Mouse (Mus musculus) spleen, postnatal 4 days (tissue): ENCODE measurements around the gene Lsp1.

Experiments
- DNase-seq, 2 experiments: peaks; one replicate each; pipeline ENCODE4 v3.0.0; 2022; ENCODE audit warnings: low spot score in 2 of 2

Gene Lsp1

GRCm38 (mm10) chr7:142476271-142476670 lies 15.7 kb downstream of the Lsp1 start:
- DNase-seq = no peak

DNA sequence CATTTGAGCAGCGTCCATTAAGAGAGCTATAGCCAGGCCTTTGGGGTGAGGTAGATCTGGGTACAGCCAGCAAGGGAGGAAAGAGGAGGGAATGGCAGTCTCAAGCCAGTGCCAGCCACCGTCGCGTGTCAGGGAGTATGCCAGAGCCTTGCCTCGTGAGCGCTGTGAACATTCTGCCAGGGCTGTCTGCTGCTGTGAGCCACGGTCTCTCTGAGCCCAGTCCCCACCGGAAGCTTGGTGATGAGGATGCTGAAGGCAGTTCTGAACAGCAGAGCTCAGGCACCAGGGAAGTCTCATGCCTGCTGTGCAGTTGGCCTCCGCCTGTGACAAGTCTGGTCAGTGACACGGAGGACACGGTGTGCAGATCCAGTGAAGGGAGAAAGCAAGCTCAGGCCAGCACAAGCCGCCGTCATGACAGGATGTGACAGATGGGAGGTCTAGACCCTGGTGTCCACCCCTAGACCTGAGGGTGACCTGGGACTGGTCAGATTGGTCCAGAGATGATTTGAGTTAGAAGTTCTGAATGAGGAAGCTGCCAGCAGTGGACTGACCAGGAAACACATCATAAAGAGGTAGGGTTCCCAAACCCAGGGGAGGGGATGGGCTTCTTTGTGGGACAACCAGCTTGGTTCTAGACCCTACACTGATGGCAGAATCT lies 16.3 kb downstream of the Lsp1 start:
- no peak for DNase-seq

DNA sequence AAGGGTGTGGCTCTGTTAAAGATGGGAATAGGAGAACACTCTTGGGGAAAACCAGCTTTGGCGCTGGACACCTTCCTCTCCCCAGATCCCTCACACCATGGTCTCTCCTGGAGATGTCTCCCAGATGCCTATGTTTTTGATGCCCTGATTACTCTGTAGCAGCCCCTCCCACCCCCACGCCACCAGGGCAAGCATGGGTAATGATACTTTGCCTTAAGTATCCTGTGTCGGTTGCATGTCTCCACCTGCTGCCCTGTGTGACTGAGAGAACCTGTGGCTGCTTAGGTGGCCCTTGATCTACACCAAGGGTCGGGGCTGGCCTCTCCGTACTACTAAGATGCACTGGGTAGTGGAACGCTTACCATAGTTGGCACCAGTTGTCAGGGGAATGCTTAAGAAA lies 17.4 kb downstream of the Lsp1 start:
- no peak for DNase-seq

DNA sequence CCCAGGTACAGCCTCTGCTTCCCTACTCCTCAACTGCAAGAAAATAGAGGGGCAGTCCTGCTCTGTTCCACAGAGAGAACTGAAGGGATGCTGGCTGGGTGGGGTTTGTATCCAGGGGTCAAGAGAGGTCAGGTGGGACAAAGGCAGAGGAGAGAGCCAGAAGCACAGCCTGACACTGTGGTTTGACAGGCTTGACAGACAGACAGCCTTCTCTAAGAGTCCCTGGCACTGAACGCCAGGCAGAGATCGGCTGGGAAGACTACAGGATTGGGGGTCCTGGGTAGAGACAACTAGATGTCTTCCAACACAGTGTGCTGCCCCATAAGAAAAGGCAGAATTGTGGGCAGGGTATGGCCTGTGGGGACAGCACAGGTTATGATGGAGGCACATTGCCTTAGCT lies 18.0 kb downstream of the Lsp1 start:
- DNase-seq = no peak

DNA sequence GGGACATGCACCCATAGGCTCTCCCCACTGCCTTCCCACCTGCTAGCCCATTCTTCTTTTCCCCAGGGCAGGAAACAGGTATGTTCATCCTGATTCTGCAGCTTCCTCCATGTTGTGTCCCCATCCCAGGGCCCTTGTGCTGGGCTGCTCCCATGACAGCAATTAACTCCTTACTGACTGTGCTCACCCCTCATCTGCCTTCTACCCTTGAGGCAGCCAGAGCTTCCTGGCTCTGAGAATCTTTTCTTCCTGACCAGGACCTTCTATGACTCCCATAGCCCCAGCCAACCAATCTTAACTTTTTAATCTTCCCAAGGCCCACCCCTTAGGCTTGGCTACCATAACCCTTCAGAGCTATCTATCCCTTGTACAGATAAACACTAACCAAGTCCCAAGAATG lies 18.7 kb downstream of the Lsp1 start:
- DNase-seq = no peak

- DNase-seq = no peak
Observed at GRCm38 (mm10) chr7:142479886-142480285, 19.3 kb downstream of the Lsp1 start.

- no peak for DNase-seq
Observed at GRCm38 (mm10) chr7:142480661-142481060, 20.1 kb downstream of the Lsp1 start.

DNA sequence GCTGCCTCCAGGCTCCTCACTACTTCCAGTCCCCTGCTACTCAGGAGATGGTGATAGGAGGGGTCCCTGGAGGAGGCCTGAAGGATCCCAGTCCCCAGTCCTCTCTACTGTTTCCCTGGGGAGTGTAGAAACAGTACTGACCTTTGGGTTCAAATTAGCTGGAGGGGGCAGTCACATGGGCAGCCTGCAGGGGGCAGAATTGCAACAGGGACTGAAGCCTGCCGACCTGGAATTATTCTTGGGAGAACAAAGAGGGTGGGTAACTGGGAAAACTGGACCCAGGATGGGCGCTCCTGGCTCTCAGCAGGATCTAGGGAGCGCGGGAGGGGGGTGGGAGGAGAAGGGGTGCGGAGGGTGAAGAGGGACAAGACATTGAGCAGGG lies 20.6 kb downstream of the Lsp1 start:
- DNase-seq = no peak

DNA sequence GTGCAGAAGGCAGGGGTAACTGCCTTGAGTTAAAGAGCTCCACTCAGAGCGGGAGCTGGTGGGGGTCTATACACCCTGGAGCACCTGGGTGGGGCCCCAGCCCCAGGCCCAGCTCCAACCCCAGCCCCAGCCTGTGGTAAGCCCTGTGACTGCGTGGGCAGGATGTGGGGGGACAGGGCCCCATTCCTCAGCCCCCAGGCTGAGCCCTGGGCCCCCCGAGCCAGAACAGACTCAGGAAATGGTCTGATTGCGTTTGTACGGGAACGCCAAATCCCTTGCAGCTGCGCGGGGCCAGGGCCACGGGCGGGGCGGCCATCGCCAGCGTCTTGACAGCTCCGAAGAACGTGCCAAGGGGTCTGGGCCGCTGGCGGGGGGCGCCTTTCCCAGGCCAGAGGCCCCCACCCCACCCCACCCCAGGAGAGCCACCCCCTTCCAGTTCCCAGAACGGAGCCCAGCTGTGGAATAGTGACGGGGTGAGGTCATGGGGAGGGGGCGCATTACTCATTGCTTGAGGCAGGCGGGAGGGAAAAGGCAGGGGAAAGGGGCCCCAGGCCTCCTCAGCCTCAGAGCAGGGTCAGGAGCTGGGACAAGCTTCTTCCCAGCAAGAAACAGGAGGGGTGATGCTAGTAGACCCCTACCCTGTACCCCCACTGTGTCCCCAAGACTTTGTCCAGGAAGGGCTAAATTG lies 21.1 kb downstream of the Lsp1 start:
- DNase-seq = no peak

GRCm38 (mm10) chr7:142482256-142482609 lies 21.6 kb downstream of the Lsp1 start:
- DNase-seq = no peak

GRCm38 (mm10) chr7:142483136-142483535 lies 22.5 kb downstream of the Lsp1 start:
- no peak for DNase-seq

GRCm38 (mm10) chr7:142484780-142485179 lies 24.2 kb downstream of the Lsp1 start:
- DNase-seq = no peak

- DNase-seq = no peak
Observed at GRCm38 (mm10) chr7:142486751-142487162, 26.1 kb downstream of the Lsp1 start.

DNA sequence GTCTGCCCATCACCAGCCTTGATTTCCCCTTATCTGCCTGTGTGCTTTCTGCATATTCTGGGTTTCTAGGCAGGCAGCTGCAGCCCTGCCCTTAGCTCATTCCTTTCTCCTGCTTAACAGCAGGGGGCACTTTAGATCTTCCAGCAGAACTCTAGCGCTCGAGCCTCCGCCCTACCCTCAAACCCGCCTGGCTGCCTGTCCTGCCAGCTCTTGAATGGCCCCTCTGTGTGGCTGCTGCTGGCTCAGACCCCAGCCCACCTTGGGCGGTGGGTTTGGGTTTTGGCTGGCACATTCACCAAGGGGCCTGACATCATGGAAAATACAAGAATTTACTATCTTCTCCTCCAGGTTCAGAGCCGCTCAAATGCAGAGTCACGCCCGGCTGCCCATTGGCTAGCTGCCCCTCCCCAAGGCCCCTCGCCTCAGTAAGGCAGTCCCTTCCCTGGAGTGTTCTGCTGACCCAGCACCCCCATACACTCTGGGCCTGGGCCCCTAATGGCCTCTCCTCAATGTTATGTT lies 26.8 kb downstream of the Lsp1 start:
- no peak for DNase-seq

- no peak for DNase-seq
Observed at GRCm38 (mm10) chr7:142488053-142488452, 27.4 kb downstream of the Lsp1 start.

DNA sequence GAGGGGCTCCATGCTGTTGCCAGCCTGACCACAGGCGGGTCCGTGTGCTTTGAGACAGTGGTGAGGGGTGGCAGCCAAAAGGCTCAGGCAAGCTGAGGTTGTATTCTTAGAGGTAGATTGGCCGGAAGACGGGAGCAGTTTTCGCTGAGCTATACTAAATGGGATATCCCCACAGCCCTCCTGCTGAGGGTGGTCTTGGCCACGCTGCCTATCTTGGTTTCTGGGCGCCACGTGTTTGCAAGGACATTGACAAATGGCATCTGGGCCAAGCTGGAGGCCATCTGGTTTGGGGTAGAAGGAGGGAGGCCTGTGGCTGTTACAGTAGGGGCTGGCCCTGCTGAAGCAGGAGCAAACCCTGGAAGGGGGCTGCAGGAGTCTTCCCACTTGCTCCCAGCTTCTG lies 32.9 kb downstream of the Lsp1 start:
- no peak for DNase-seq

GRCm38 (mm10) chr7:142496158-142496557 lies 35.5 kb downstream of the Lsp1 start:
- no peak for DNase-seq

GRCm38 (mm10) chr7:142496800-142497199 lies 36.2 kb downstream of the Lsp1 start:
- DNase-seq = no peak

GRCm38 (mm10) chr7:142497775-142498174 lies 37.2 kb downstream of the Lsp1 start:
- DNase-seq = no peak

DNA sequence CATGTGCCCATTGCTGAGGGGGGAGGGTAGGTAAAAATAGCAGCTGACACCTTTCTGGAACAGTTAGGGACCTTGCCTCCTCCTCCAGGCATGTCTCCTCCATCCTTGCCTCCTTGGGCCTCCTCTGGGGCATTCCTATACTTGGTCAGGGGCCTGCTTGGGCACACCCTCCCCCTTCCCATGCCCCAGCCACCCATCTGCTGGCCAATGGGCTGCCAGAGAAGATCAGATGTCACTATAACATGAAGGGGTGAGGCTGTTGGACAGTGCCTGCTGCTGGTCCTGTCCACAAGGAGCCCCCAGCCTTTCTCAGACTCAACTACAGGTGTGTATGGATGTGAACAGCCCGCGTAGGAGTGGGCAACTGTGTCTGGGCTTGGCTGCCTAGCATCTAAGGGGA lies 38.0 kb downstream of the Lsp1 start, which contains the start of gene Tnnt3:
TSS of gene Tnnt3 (plus strand) at position 262 of the 400 bp plus-strand sequence.
- DNase-seq = no peak

DNA sequence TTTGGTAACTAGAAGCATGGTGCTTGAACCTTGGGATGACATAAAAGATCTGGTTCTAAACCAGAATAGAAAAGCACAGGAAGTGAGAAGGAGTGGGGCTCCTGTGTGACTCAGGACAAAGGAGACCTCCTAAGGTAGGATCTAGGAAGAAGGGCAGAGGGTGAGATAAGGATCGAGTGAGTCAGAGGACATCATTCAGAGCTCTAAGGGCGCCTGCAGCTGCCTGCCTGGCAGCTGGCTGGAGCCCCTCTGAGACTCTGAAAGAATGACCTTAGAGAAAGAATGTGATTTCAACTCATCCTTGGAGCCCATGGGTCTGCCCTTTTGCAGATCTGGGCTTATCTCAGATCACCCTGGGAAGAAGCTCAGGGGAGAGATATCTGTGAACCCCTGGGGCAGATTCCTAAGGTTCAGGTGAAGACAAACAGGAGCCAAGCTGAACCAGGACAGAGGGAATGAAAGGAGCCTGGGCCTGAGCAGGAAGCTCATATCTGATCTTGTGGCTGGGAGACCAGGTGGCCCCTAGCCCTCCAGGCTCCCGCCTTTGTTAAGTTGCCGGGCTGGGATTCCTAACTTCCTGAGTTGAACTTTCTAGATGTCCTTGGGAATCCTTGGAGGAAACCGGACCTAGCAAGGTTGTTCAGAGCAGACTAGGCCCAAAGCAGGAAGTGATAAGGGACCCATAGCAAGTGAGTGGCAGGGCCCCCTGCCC lies 38.6 kb downstream of the Lsp1 start:
- DNase-seq = no peak

DNA sequence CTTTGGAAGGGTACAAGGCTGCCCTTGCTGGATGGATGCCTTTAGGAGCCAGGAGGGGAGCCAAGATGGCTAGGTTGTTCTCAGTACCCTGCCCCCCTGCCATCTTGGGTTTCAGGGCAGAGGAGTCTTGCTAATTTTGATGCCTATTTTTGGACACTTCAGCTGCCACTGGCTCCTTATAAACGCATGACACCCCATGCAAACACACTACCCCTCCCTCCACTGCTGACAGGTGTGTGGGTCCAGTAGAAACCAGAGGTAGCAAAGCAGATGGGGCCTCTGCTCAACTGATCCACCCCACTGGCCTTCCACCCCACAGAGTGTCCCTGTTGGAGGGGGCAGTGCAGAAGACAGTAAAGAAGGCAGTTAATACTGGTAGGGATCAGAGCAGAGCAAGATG lies 39.4 kb downstream of the Lsp1 start:
- no peak for DNase-seq

DNA sequence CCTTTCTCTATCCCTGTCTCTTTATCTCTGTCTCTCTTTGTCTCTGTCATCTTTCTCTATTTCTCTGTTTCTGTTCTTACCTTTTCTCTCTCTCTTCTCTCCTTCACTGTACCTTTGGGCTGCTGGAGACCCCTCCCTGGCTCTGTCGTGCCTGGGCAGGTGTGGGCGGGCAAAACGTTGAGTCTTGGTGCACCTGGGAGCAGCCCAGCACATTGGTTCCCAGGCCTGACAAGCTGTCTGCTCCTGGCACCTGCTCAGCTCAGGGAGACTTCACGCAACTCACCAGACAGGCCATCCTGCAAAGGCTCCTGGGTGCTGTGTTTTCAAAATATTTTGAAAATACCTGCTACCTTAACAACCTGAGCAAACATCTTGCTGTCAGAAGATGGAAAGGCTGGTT lies 42.6 kb downstream of the Lsp1 start:
- DNase-seq = no peak
